Mouse (Mus musculus): ENCODE data around the gene Smarcd1.

DNA sequence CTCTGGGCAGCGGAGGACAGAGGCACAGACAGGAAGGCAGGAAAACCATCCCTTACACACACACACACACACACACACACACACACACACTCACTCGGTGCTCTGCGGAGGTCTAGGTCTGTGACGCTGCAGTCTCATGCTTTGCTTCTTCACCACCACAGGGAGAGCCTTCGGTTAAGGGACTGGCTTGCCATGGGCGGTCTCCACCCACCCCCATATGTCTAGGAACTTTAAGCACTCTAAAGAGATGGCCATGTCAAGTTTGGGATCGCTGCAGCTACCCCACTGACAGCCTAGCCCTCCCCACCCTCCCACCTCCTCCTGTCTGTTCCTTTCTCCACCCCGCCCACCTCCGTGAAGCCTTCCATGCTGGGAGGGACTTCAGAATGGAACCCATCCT lies 46.0 kb upstream of the Smarcd1 start:
- TF ChIP-seq POLR2A (IDR thresholded peaks at IDR 0.05; ENCODE audit: low read depth, low read length), result no peak
- TF ChIP-seq CTCF (IDR thresholded peaks at IDR 0.05; ENCODE audit: borderline replicate concordance, insufficient read depth, low read length), result no peak

All from embryonic fibroblast, embryonic 13.5 days (primary cell).